Mouse (Mus musculus) neural tube, embryonic 14.5 days (tissue): ENCODE results near the gene Txndc11. TPM values are rescaled to one million over a fixed set of nuclear protein-coding genes. Genes with fewer than 3 reads are reported as not detected.

Experiments
- ATAC-seq: fragments of 200-750 bp; cut with Nextera tagmentation; 2 replicates; pipeline ENCODE4 v1.8.0; 2017; ENCODE audit warnings: low read depth, mild to moderate bottlenecking, moderate TSS enrichment, moderate library complexity
- H3K27ac ChIP-seq: fragments of 300-500 bp; sonication (generic); 2 replicates; pipeline ENCODE4 v1.5.1; 2014; ENCODE audit warnings: low read depth, mild to moderate bottlenecking, control low read depth, low read length, moderate library complexity, mixed read lengths
- H3K27me3 ChIP-seq: fragments of 300-500 bp; sonication (generic); 2 replicates; pipeline ENCODE4 v1.6.1; 2014; ENCODE audit warnings: low read length; ENCODE audit not compliant: control insufficient read depth, insufficient read depth
- H3K36me3 ChIP-seq: fragments of 300-500 bp; sonication (generic); 2 replicates; pipeline ENCODE4 v1.6.1; 2014; ENCODE audit warnings: low read length, mixed read lengths; ENCODE audit not compliant: control insufficient read depth, insufficient read depth
- H3K4me1 ChIP-seq: fragments of 300-500 bp; sonication (generic); 2 replicates; pipeline ENCODE4 v1.6.1; 2014; ENCODE audit warnings: low read length; ENCODE audit not compliant: control insufficient read depth, insufficient read depth
- H3K4me2 ChIP-seq: fragments of 300-500 bp; sonication (generic); 2 replicates; pipeline ENCODE4 v1.6.1; 2014; ENCODE audit warnings: mild to moderate bottlenecking, low read depth, low read length, control low read depth
- H3K4me3 ChIP-seq: fragments of 300-500 bp; sonication (generic); 2 replicates; pipeline ENCODE4 v1.5.1; 2014; ENCODE audit warnings: low read depth, low read length, control low read depth, mixed read lengths
- H3K9ac ChIP-seq: fragments of 300-500 bp; sonication (generic); replicated peaks from 2 replicates; pipeline ENCODE4 v1.6.1; 2014; ENCODE audit warnings: low read depth, mild to moderate bottlenecking, control low read depth, low read length, mixed read lengths
- H3K9me3 ChIP-seq: fragments of 300-500 bp; sonication (generic); 2 replicates; pipeline ENCODE4 v1.6.1; 2016; ENCODE audit warnings: low read length; ENCODE audit not compliant: control insufficient read depth
- WGBS: fragments of 180-500 bp; shearing (Covaris S2); extraction: QIAGEN DNeasy Blood & Tissue Kit; methylation state at CpG from one replicate; pipeline ENCODE4 v1.1.7; 2014; 5-methylcytosine and 5-hydroxymethylcytosine counted together
- polyA plus RNA-seq: library from polyadenylated mRNA; unstranded; fragments of >200 nt; fragmentation: Nextera tagmentation; extraction: Ambion mirVana; gene quantifications from 2 replicates; pipeline ENCODE4 v1.2.1, GENCODE M21; 2014

Gene Txndc11
- polyA plus RNA-seq, 1 experiment from 2014 or later: 33.0 TPM

DNA sequence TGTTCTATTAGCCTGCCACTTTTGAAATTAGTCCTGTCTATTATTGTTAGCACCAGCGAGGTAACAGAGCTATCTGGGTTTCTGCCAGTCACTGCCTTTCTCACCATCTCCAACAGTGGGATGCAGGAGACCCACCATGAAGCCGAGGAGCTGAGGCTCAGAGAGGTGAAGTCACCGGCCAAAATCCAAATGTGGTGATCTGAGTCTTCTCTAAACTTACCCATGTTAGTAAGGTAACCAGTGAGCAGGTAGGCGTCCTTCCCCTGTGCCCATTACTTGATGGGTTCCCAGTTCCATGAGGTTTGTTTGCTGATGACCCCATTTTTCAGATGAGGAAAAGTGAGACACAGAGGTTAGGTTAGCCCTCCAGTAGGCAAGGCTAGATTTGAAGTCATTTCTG, 70.1 kb downstream of the Txndc11 start:
- Histone ChIP-seq H3K27ac (no peak overlapping the region), H3K9me3 (no peaks in the 10 kb centered on the region), H3K9ac (no peak overlapping the region), H3K4me1 (peaks cover 38% of the 10 kb centered on the region), H3K36me3 (no peaks in the 10 kb centered on the region), H3K4me3 (no peak overlapping the region), H3K4me2 (no peak overlapping the region), H3K27me3 (no peaks in the 10 kb centered on the region)
- 90% methylated on average over 4 of the region's 4 CpGs for WGBS
- ATAC-seq: no peak

DNA sequence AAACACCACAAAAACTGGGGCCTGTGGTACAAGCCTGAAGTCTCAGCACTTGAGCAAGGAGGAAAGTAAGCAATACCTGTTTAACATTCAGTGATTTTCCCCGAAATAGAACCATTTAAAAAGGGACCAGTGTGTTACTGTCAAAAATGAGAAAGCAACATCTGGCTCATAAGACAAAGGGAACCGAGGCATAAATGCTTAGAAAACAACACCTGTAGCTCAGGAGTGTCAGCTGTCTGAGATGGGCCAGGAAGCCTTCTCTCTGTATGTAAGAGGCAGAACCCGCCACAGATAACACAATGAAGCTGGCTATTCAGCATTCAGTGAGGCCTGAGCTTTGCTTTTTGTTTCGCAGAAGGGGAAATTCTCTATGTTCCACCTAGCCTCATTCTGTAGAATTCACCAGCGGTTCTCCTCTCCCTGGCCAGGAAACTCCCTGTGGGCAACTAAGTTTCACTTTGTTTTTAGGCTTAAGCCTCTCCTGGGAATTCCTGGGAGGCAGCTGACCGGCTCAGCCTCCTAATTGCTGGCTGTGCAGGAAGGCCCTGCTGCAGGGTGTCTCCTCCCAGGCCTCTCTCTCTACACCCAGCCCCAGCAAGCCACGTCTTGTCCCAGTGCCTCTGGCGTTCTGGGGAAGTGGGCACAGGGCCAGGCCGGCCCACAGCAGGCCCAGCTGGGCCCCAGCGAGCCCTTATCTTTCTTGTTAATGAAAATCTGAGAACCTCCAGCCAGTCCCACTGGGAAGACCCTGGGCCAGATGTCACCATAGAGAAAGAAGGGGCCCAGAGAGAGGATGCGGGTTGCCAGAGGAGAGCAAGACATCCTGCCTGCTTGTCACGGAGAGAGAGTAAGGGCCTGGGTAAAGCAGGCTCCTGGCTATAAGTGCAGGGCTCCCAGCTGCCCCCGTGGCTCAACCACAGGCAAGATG, 71.4 kb downstream of the Txndc11 start:
- no peak overlapping the region for H3K4me3 ChIP-seq
- H3K4me1 ChIP-seq: peaks cover 25% of the 10 kb centered on the region
- no peaks in the 10 kb centered on the region for H3K27me3 ChIP-seq
- peak overlapping the region; percentile 73 for H3K27ac ChIP-seq
- no peaks in the 10 kb centered on the region for H3K9me3 ChIP-seq
- H3K4me2 ChIP-seq: no peak overlapping the region
- no peaks in the 10 kb centered on the region for H3K36me3 ChIP-seq
- no peak for ATAC-seq
- WGBS: 19% methylated on average over 13 of the region's 13 CpGs
- 0 out of 2 replicates have a peak overlapping the region, but pooled peaks have one; percentile 28 for H3K9ac ChIP-seq

DNA sequence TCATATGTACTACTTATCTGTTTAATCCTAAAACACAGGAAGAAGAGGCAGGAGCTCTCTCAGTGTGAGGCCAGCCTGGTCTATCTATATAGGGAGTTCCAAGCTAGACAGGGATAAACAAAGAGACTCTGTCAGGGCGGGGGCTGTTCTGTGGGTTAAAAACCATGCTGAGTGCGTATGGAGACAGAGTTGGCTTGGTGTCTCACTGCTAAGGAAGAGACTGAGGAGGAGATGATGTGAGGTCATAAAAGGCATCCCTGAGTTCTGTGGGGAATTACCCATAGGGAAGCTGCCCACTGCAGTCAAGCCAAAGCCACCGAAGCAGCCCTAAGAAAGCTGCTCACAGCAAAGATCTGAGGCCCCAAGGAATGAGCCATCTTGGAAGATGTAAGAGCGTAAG, 73.8 kb downstream of the Txndc11 start, which contains the start of gene Snn:
TSS of gene Snn (plus strand) at position 301 of the 400 bp plus-strand sequence.
- Histone ChIP-seq H3K27me3 (no peaks in the 10 kb centered on the region), H3K4me3 (no peak within 1 kb of the TSS), H3K4me1 (peaks cover 15% of the 10 kb centered on the region), H3K9ac (no peak within 1 kb of the TSS), H3K36me3 (no peaks in the 10 kb centered on the region), H3K27ac (no peak within 1 kb of the TSS), H3K4me2 (no peak within 1 kb of the TSS), H3K9me3 (no peaks in the 10 kb centered on the region)
- no peak for ATAC-seq
- WGBS: 83% methylated on average over 4 of the region's 4 CpGs

DNA sequence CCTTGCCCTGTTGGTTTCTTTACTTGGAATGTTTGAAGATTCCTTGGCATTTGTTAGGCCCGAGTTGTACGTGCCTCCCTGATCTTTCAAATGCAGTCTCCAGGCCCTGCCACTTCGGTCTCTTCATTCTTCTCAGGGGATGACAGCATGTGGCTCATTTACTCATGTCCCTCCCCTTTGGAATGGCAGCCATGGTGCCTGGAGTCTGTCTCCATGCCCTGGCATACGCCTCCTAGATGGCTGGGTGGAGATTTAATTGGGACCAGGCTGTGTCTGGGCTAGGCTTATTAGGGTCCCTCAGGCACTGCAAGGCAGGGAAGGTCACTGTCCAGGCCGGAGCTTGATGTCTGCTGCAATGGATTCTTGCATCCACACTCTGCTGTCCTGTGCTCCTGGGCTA, 78.5 kb downstream of the Txndc11 start:
- WGBS: 79% methylated on average over 5 of the region's 5 CpGs
- no peak overlapping the region for H3K4me2 ChIP-seq
- H3K9me3 ChIP-seq: no peaks in the 10 kb centered on the region
- H3K36me3 ChIP-seq: no peaks in the 10 kb centered on the region
- no peak overlapping the region for H3K4me3 ChIP-seq
- no peak for ATAC-seq
- no peaks in the 10 kb centered on the region for H3K4me1 ChIP-seq
- no peak overlapping the region for H3K9ac ChIP-seq
- H3K27ac ChIP-seq: no peak overlapping the region; the same call in 1 of the 2 replicates
- H3K27me3 ChIP-seq: no peaks in the 10 kb centered on the region

DNA sequence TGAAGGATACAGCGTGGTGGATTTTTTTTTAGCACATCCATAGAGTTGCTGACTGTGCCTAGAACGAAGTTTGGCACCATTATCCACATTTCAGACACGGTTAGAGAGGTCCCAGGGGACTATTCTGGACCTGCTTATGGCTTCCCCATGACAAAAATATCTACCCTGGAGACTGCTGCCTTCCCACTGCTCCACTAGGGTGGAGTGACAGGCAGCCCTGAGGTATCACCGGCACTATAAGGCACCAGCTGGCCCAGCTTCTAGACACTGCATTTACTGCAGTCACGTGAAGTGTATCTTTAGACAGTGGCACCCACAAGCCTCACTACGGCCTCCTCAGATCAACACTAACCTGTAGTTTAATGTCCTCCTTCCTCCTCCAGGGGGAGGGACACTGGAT, 79.6 kb downstream of the Txndc11 start:
- no peak overlapping the region for H3K4me2 ChIP-seq
- 72% methylated on average over 6 of the region's 6 CpGs for WGBS
- no peak overlapping the region for H3K9ac ChIP-seq
- no peaks in the 10 kb centered on the region for H3K4me1 ChIP-seq
- no peak overlapping the region for H3K27ac ChIP-seq
- H3K9me3 ChIP-seq: no peaks in the 10 kb centered on the region
- no peak for ATAC-seq
- no peaks in the 10 kb centered on the region for H3K27me3 ChIP-seq
- H3K36me3 ChIP-seq: no peaks in the 10 kb centered on the region
- no peak overlapping the region for H3K4me3 ChIP-seq

DNA sequence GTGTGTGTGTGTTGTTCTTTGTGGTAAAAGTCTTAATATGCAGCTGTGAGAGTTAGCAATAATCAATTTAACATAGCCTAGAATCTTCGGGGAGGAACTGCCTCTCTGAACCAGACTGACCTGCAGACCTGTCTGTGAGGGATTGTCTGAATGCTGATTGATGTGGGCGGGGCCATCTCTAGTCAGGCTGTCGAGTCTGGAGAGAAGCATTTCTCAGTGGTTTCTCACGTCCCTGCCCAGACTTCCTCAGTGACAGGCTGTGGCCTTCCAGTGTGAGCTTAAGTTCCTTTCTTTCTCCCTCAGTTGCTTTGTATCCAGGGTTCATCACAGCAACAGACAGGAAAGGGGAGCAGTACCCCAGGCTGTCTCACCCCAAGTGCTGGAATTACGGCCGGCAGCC, 80.0 kb downstream of the Txndc11 start:
- Histone ChIP-seq H3K4me2 (no peak overlapping the region), H3K36me3 (no peaks in the 10 kb centered on the region), H3K9me3 (no peaks in the 10 kb centered on the region), H3K27ac (no peak overlapping the region), H3K9ac (no peak overlapping the region), H3K4me1 (no peaks in the 10 kb centered on the region), H3K4me3 (no peak overlapping the region), H3K27me3 (no peaks in the 10 kb centered on the region)
- no peak for ATAC-seq
- 80% methylated on average over 6 of the region's 6 CpGs for WGBS

DNA sequence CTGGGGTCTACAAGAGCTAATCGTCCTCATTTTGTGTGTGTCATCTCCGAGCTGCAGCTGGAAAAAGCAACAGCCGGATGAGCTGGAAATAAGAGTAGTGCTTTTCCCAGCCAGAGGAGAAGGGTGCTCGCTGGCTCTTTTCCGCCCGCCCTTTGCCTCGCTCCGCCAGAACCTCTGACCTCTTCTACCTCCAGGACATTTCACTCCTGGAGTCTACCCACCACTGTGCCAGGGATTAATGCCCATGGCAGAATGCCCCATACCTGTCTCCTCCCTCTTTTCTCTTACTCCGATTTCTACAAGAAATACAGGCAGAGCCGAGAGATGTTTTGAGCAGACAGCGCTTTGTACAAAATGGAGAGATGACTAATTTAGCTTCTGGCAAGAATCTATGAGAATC, 83.3 kb downstream of the Txndc11 start:
- Histone ChIP-seq H3K9me3 (no peaks in the 10 kb centered on the region), H3K36me3 (no peaks in the 10 kb centered on the region), H3K27me3 (no peaks in the 10 kb centered on the region), H3K9ac (no peak overlapping the region), H3K4me3 (no peak overlapping the region), H3K4me1 (no peaks in the 10 kb centered on the region), H3K4me2 (no peak overlapping the region), H3K27ac (no peak overlapping the region)
- ATAC-seq: no peak
- 92% methylated on average over 11 of the region's 11 CpGs for WGBS

DNA sequence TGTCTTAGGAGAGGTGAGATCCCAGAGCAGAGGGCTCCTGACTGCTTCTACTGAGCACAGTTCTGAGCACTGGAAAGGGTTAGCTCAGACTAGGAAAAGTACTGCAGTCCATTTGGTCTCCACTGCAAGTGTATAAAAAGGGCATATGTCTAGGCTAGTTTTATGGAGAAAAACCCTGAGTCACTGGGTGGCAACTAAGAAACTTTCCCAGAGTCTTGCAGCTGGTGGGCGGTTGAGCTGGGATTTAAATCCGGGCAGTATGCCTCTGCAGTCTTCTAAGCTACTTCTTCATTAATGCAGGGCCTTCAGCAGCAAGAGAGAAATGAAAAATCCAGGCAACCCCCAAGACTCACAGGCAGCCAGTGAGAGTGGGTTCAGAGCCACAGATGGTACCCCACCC, 84.2 kb downstream of the Txndc11 start:
- H3K9ac ChIP-seq: no peak overlapping the region
- no peak for ATAC-seq
- H3K4me3 ChIP-seq: no peak overlapping the region
- H3K9me3 ChIP-seq: no peaks in the 10 kb centered on the region
- no peak overlapping the region for H3K27ac ChIP-seq
- no peak overlapping the region for H3K4me2 ChIP-seq
- no peaks in the 10 kb centered on the region for H3K27me3 ChIP-seq
- WGBS: 92% methylated on average over 2 of the region's 2 CpGs
- H3K4me1 ChIP-seq: no peaks in the 10 kb centered on the region
- no peaks in the 10 kb centered on the region for H3K36me3 ChIP-seq

DNA sequence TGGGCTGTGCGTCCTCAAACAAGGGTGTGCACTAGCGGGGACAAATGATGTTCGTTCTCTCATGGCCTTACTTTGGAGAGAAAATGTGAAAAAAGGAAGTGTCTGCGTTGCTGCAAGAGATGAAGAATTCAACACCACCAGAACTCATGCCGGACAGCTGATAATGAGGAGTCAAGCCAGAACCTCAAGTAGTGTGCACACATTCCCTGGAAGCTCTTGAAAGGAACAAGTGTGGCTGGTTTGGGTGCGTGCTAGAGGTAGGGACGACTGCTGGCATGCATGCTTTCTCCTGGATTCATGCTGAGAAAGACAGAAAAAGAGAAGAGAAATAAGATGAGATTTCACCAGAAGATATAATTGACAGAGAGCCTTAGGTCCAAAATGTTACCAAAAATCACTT, 87.3 kb downstream of the Txndc11 start:
- H3K4me3 ChIP-seq: no peak overlapping the region
- no peak overlapping the region for H3K9ac ChIP-seq
- no peak for ATAC-seq
- no peaks in the 10 kb centered on the region for H3K27me3 ChIP-seq
- H3K4me2 ChIP-seq: no peak overlapping the region
- 88% methylated on average over 7 of the region's 7 CpGs for WGBS
- H3K27ac ChIP-seq: no peak overlapping the region
- no peaks in the 10 kb centered on the region for H3K36me3 ChIP-seq
- H3K9me3 ChIP-seq: no peaks in the 10 kb centered on the region
- H3K4me1 ChIP-seq: no peaks in the 10 kb centered on the region
